Mouse (Mus musculus): ENCODE measurements around the gene Armc6. TPM values are rescaled to one million over a fixed set of nuclear protein-coding genes. Genes with fewer than 3 reads are reported as not detected.
"Not testable (repeated sequence)": the region's sequence is repeated elsewhere in the genome, so short reads cannot be mapped to it uniquely, and the experiment has no call there.

The Armc6 gene
- total RNA-seq, 2 experiments from 2014 or later: 41.7 to 46.3 TPM

DNA sequence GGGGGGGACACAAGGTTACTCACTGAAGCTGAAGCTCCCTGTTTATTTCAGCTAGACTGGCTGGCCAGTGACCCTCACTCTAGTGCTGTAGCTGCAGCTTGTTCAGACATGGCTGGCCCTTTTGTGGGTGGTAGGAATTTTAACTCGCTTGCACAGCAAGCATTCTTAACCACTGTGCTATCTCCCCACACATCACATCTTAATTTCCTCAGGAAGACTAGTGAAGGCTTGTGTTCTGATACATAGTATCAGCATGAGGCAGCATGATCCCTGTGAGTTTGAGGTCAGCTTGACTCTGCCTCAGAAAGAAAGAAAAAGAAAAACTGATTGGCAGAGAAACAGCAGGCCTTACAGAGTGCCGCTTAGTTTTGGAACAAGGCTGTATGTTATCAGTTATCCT, 3.6 kb upstream of the Armc6 start:
- intact Hi-C loops (cut with DNase I): no loop called here
- DNase-seq (ENCODE audit: low spot score in 2 of 2): no peak

DNA sequence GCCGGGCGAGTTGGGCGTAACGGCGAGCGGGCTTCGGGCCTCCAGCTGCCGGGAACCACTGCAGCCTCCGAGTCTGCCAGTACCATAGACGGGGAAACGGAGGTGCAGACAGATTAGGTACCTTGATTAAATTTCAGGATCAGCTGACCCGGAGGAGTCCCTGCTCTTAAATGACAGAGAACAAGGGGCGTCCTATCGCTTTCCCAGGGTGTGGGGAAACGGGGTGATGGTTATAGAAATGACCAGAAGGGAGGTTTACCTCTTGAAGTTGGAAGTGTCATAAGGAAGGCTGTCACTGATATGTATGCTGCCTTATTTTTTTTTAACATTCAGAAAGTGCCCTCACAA, 489 bp upstream of the Armc6 start:
- no peak for DNase-seq (ENCODE audit: low spot score in 2 of 2)
- intact Hi-C loops (cut with DNase I): loop anchor here (1.0 kb wide), 1 partner anchor 48 kb away; the partner anchor contains the start of gene Homer3

DNA sequence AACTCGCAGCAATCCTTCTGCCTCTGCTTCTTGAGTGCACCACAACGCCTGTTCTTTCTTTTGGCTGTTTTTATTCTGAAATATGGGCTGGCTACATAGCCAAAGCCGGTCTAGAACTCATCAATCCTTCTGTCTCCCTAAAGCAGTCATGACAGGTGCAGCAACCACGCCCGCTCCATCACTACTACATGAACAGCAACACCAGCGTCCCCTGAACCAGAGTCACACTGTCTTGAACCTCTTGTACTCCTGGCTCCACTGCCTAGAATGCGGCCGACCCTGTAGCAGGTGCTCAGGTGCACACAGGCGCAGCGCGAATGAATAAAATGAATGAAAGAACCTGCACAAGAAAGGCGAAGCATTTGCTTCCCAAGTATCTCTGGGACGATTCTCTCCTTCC, 660 bp downstream of the Armc6 start:
- intact Hi-C loops (cut with DNase I): loop anchor here (1.0 kb wide), 1 partner anchor 49 kb away; the partner anchor contains the start of gene Homer3
- no peak for DNase-seq (ENCODE audit: low spot score in 2 of 2)

DNA sequence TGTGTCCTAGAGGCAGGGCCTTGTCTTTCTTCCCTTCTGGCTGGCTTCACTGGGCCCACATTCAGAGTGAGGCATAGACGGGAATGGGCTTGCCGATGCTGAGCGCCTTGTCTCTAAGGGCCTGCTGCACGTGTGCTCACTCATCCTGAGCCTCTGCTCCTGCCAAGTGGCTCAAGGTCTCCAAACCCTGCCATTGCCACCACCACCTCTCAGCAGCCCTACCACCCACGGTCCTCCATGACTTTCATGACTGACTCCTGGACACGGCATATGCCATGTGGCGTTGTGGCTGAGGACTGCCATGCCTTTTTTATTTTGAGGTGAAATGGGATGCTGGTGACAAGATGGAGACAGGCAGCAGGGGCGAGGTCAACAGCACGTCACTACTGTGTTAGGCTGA, 3.4 kb downstream of the Armc6 start:
- intact Hi-C loops (cut with DNase I): no loop called here
- DNase-seq (ENCODE audit: low spot score in 2 of 2): no peak

DNA sequence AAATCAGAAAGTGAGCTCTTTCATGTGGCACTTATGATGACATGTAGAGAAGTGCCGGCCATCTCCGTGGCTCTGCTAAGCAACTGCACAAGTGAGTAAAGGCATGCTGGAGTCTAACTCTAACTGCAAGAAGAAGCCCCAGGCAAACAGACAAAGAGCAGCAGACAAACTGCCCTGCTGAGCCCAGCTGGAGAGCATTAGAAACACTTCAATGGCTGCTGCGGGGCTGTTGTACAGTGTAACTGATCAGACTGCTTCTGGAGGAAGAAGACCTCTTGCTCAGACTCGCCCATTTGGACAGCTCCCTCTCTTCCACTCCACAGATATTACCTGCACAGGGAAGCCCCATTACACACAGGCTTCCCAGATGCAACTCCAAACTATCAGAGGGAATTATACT, 6.3 kb downstream of the Armc6 start:
- intact Hi-C loops (cut with DNase I): no loop called here
- no peak for DNase-seq (ENCODE audit: low spot score in 2 of 2)

DNA sequence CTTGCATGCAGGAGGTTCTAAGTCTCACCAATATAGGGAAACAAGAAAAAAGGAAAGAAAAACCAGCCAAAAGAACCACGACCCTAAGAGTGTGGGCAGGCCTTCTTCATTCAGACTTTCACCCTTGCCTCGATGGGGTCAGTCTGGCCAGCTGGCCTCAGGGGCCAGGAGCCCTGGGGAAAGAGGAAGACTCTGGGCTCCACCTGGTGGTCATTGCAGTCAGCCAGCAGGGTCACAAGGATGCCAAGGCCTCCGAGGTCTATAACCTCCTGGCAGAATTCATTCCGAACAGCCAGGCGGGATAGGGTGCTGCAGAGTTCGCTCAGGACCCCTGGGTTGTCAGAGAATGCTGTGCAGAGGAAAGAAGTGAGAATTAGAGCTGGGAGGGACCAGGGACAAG, 10.9 kb downstream of the Armc6 start:
- DNase-seq (ENCODE audit: low spot score in 2 of 2): no peak
- intact Hi-C loops (cut with DNase I): loop anchor here (5.0 kb wide), 1 partner anchor 46 kb away; no protein-coding TSS in a partner anchor

DNA sequence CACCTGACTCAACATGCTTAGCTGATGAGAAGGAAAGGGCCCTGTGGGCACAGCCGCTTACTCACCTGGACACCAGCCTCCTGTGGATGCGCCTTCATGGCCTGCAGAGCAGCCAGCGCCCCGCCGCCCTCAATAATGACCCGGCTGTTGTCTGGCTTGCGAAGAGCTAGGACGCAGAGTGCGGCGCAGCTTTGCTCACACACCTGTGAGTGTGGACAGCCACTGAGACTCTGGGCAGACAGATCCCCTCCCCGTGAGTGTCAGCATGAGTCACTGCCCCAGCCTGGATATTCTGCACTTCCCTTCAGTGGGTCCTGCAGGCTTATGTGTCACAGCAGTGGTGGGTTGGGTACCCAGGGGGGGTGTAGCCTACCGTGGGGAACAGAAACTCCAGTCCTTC, 12.2 kb downstream of the Armc6 start:
- intact Hi-C loops (cut with DNase I): loop anchor here (5.0 kb wide), 1 partner anchor 45 kb away; no protein-coding TSS in a partner anchor

DNA sequence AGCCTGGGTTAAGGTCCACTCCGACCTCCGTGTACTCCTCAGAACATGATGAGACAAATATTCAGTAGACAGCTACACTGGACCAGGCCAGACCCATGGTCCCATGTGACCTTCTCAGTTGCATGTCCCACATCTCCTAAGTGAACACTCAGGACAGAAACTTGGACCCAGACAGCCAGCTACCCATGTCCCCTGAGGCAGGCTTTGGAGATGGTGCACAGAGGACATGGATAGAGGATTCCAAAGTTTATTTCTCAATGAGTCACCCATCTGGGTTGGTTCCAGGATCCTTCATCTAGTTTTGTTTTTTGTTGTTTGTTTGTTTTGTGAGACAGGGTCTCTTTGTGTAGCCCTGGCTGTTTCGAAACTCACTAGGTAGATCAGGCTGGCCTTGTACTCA, 13.4 kb downstream of the Armc6 start:
- no peak for DNase-seq (ENCODE audit: low spot score in 2 of 2)
- intact Hi-C loops (cut with DNase I): loop anchor here (5.0 kb wide), 1 partner anchor 44 kb away; no protein-coding TSS in a partner anchor

More for the DNA sequence above, 12.2 kb downstream of the Armc6 start:
- DNase-seq (ENCODE audit: low spot score in 2 of 2): no peak

DNA sequence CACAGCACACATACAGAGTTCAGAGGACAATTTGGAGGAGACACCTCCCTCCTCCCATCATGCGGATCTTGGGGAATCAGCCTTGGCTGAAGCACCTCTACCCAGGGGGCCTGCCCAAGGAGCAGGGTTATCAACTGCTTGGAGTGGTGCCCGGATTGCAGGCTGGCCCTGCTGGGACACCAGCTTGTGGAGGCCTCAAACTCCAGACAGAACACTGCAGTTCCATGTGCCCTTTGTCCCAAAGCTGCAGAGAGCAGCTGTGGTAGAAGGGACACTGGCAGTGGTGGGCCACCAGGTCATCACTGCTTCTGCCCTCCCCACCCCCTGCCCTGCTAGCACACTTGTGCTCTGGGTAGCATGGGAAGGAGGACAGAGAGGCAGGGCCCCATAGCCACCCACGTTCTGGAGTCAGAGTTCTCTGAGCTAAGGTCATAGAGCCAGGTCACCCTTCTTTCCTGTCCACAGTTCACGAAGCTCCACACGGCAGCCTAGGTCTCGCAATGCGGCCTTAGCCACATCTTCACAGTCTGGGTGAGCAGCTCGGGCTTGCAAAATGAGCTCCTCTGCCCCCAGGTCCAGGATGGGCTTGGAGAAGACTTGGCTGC, 13.9 kb downstream of the Armc6 start:
- intact Hi-C loops (cut with DNase I): loop anchor here (5.0 kb wide), 1 partner anchor 43 kb away; no protein-coding TSS in a partner anchor
- no peak for DNase-seq (ENCODE audit: low spot score in 2 of 2)

DNA sequence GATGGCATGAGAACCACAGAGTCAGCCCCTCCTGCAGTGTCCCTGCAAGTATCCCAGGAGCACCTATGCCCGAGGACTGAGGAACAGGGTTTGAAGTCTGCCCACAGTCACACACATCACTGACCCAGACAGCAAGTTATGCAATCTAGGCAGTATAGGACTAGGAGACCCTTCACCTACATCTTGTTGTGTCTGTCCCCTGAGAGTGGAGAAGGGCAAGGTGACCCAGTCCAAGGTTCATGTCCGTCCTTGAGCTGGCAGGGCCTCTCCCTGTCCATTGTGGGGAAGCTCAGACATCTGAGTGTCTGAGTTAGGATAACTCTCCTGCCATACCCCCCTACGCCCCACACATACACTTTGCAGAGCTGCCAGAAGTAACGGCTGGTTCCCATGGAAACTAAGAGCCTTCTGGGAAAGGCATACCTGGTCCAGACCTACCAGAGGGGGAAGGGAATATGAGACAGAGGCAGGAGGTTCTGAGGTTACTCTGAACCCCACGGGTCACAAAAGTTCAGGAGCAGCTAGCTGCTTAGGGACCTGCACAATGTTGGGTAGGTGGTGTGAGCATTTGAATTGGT, 15.1 kb downstream of the Armc6 start:
- intact Hi-C loops (cut with DNase I): no loop called here
- DNase-seq (ENCODE audit: low spot score in 2 of 2): peak in 1 of 2 experiments; percentile 47

DNA sequence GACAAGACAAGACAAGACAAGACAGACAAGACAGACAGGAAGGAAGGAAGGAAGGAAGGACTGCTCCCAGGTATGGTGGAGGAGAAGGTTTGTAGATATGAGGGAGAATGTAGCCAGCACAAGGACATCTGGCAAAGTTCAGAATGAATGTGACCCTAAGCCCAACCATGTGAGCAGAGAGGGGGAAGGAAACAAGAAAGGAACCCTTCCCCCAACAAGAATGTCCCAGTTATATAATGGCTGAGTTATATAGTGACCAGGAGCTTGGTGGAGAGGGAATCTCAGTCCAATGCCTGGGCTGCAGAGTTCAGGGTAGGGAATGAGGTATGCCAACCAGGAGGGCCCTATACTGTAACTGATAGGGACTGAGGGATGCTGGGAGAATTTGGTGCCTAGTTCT, 16.8 kb downstream of the Armc6 start:
- intact Hi-C loops (cut with DNase I): no loop called here

DNA sequence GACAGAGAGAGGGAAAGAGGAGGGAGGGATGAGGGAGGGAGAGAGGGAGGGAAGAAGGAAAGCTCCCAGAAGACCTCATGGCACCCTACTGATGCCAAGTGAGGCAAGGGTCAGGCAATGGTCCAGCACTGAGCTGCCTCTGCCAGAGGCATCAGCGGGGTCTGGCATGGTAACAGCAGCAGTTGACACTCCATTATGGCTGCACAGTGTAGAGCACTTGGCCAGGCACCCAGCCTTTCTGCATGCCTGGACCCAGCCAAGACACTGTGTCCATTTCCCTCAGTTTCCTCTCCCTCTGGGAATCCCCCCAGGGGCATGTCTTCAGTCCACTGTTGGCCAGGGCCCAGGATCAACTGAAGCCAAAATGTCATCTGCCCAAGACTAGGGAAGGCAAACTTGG, 17.7 kb downstream of the Armc6 start:
- intact Hi-C loops (cut with DNase I): no loop called here
- DNase-seq (ENCODE audit: low spot score in 2 of 2): peak; percentile 60 to 78

More for the DNA sequence above, 16.8 kb downstream of the Armc6 start:
- DNase-seq (ENCODE audit: low spot score in 2 of 2): no peak

DNA sequence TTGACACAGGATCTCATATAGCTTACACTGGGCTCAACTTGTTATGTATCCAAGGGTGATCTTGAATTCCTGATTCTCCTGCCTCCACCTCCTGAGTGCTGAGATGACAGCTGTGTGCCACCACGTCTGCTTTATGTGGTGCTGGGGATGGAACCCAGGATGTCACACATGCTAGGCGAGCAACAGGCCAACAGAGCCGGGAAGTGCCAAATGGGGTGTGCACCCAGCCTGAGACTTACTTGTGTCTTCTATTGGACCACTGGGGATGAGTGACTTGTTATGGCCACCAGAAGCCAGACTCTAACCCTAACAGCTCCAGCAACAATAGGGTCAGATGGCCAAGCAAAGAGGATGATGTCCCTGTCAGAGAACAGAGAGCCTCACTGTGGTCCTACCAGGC, 18.1 kb downstream of the Armc6 start:
- DNase-seq (ENCODE audit: low spot score in 2 of 2); intact Hi-C loops (cut with DNase I): not testable (repeated sequence)

DNA sequence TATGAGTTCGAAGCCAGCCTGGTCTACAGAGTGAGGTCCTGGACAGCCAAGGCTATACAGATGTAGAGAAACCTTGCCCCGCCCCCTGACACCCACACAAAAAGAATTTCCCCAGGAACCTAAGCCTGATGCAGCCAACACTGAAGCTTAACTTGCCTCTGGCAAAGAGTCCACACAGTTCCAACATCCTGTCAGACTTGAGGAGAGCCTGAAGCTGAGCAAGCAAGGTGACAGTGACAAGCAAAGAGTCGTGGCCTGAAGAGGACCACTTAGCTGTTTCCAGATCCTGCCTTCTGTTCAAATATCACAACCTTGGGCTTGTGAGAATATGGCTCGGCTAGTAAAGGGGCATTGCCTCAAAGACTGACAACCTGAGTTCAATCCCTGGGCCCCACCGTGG, 19.2 kb downstream of the Armc6 start:
- intact Hi-C loops (cut with DNase I): no loop called here
- no peak for DNase-seq (ENCODE audit: low spot score in 2 of 2)

DNA sequence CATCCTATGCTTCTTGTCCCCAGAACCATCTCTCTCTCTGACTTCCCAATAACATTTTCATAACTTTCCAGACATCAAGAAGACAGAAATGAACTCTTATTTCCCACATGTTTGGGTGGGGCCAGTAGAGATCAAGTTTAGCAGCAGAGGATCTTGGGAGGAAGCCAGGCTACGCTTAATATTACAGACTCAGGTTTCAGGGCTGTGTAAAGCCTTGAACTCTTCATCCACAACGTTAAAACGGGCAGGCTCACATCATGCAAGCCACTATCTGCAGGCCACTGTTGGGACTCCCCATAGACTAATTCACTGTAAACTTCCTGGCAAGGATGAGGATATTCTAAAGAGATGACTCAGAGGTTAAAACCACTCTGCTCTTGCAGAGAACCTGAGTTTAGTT, 19.9 kb downstream of the Armc6 start:
- DNase-seq (ENCODE audit: low spot score in 2 of 2): no peak
- intact Hi-C loops (cut with DNase I): loop anchor here (5.0 kb wide), 1 partner anchor 312 kb away; the partner anchor contains the start of genes Ndufa13, Tssk6 and Yjefn3

DNA sequence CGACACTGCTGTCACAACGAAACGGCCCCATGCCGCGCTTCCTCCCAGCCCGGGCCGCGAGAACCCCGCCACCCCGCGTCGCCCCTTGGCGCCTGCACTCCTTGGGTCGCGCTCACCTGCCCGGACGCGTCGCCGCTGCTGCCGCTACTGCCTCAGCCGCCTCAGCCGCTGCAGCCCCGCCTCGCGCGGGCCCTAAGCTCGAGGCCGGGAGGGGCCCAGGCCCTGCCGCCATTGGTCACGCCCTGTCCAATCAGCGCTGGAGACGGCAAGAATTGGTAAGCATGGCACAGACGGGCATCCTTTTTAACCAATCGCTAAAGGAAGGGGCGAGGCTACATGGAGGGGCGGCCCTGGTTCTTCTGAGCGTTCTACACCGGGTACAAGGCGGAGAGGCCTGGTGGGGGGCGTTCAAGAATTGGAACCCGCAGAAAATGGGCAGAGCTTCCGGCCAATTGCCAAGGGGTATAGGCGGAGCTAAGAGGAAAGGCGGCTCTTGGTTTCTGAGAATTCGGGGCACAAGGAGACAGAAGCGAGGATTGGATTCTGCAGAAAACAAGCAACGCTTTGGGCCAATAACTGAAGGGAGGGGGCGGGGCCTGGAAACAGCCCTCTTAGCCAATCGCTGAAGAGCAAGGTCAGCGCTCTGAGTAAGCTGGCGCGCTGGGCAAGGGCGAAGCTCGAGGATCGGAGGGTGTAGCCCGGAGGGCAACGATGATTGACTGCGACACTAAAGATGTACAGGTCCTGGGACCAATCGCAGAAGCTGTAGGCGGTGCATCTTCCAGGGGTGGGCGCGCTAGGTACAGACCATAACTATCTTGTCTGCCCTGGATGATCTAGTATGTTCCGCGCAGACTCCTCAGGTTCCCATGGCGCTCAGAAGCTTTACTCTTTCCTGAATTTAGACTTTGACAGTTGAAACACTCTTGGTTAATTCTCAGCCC, 21.9 kb downstream of the Armc6 start, which contains the start of gene Slc25a42:
TSS of gene Slc25a42 (minus strand) at position 194 of the 944 bp plus-strand sequence.
- intact Hi-C loops (cut with DNase I): loop anchor here (5.0 kb wide), 1 partner anchor 310 kb away; the partner anchor contains the start of genes Ndufa13, Tssk6 and Yjefn3
- DNase-seq (ENCODE audit: low spot score in 2 of 2): peak; percentile 97 to 100

DNA sequence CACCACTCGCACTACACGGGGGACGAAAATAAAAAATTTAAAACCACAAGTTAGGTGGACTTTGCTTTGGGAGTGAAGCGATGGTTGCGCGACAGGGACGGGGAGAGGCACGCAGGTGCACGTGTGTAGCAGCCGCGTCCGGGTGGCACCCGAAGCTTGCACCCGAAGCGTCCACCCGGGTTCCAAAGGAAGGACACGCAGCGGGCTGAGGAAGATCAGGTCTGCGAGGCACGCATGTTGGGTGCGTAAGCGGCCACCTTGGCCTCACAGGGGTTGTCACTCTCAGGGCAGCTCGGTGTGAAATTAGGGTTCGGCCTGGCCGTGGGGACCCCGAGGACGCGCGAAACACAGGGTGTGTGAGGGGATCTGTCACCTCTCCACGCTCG, 22.5 kb downstream of the Armc6 start:
- intact Hi-C loops (cut with DNase I): loop anchor here (5.0 kb wide), 1 partner anchor 309 kb away; the partner anchor contains the start of genes Ndufa13, Tssk6 and Yjefn3
- DNase-seq (ENCODE audit: low spot score in 2 of 2): peak in 1 of 2 experiments; percentile 50

DNA sequence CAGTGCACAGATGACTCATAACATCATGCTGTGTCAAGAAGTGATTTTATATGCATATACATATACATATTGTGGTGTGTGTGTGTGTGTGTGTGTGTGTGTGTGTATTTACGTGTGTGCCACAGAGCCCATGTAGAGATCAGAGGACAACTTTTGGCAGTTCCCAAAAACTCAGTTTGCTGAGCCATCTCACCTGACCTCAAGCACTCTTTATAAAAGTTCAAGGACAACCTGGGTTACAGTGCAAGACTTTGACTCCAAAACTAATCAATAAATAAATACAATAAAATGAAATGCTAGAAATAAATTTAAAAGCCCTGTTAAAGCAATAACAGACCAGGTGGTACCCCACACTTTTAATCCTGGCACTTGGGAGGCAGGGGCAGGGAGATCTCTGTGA, 23.0 kb downstream of the Armc6 start:
- intact Hi-C loops (cut with DNase I): loop anchor here (5.0 kb wide), 1 partner anchor 309 kb away; the partner anchor contains the start of genes Ndufa13, Tssk6 and Yjefn3
- no peak for DNase-seq (ENCODE audit: low spot score in 2 of 2)

DNA sequence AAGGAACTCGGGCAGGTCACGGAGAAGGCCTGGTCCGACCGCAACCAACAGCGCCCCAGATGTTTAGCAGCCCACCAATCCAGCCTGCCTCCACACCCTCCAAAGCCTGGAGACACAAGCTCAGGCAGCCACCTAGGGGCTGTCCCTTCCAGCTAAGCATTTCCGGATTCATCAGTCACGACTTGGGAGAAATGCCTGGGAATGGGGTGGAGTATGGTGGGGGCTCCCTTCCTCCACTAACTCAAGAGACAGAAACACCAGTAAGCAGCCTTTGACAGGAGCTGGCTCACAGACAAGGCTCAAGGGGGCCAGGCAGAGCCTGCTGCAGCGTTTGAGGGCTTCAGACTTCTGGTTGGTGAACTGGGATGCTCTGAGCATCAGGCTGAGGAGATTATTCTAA, 23.7 kb downstream of the Armc6 start:
- DNase-seq (ENCODE audit: low spot score in 2 of 2): peak in 1 of 2 experiments; percentile 81
- intact Hi-C loops (cut with DNase I): loop anchor here (5.0 kb wide), 1 partner anchor 308 kb away; the partner anchor contains the start of genes Ndufa13, Tssk6 and Yjefn3

DNA sequence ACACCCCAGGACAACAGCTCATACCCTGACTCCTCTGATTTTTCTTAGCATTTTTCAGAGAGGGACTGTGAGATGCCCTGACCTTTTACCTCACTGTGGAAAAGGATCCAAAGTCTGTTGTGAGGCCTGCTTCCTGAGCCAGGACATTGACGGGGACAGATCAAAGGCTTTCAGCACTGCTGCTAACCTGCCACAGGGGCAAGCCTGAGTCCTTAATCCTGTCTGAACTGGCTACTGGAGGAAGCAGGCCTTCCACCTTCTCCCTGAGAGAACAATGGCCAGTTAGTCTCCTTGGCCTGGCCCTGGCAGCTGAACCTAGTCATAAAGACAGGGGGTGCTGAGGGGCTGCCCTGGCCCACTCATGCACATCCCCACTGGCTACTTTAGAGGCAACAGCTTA, 26.1 kb downstream of the Armc6 start:
- intact Hi-C loops (cut with DNase I): no loop called here
- no peak for DNase-seq (ENCODE audit: low spot score in 2 of 2)
